Mouse (Mus musculus) fat pad, adult 2 months (tissue): ENCODE measurements around the gene Trip11.

Source experiments
- DNase-seq: peaks from one replicate; pipeline ENCODE4 v3.0.0-alpha.2; 2011; ENCODE audit warnings: low read depth, low spot score; ENCODE audit errors: extremely low read depth

Trip11 gene

GRCm38 (mm10) chr12:101898966-101899365 lies 14.1 kb downstream of the Trip11 start:
- no peak for DNase-seq

GRCm38 (mm10) chr12:101897113-101897512 lies 16.0 kb downstream of the Trip11 start:
- DNase-seq: no peak

- no peak for DNase-seq
Observed at GRCm38 (mm10) chr12:101893296-101893695, 19.8 kb downstream of the Trip11 start.

- DNase-seq: no peak
Observed at GRCm38 (mm10) chr12:101892832-101893231, 20.2 kb downstream of the Trip11 start.

- DNase-seq: no peak
Observed at GRCm38 (mm10) chr12:101891066-101891465, 22.0 kb downstream of the Trip11 start.

GRCm38 (mm10) chr12:101889351-101889750 lies 23.7 kb downstream of the Trip11 start:
- no peak for DNase-seq

- DNase-seq: no peak
Observed at GRCm38 (mm10) chr12:101888312-101888711, 24.8 kb downstream of the Trip11 start.

- DNase-seq: no peak
Observed at GRCm38 (mm10) chr12:101884926-101885325, 28.1 kb downstream of the Trip11 start.

GRCm38 (mm10) chr12:101876374-101876773 lies 36.7 kb downstream of the Trip11 start:
- peak; percentile 90 for DNase-seq

GRCm38 (mm10) chr12:101875107-101875506 lies 38.0 kb downstream of the Trip11 start:
- DNase-seq: no peak

GRCm38 (mm10) chr12:101862286-101862964 lies 50.6 kb downstream of the Trip11 start:
- DNase-seq: no peak

GRCm38 (mm10) chr12:101860256-101860655 lies 52.8 kb downstream of the Trip11 start:
- DNase-seq: no peak

GRCm38 (mm10) chr12:101858011-101858410 lies 55.1 kb downstream of the Trip11 start:
- no peak for DNase-seq

GRCm38 (mm10) chr12:101854336-101854735 lies 58.7 kb downstream of the Trip11 start:
- no peak for DNase-seq

- DNase-seq: no peak
Observed at GRCm38 (mm10) chr12:101851846-101852564, 61.1 kb downstream of the Trip11 start.

- DNase-seq: no peak
Observed at GRCm38 (mm10) chr12:101851314-101851713, 61.8 kb downstream of the Trip11 start.

- DNase-seq: no peak
Observed at GRCm38 (mm10) chr12:101836546-101837274, 76.4 kb downstream of the Trip11 start.

- DNase-seq: no peak
Observed at GRCm38 (mm10) chr12:101834715-101835114, 78.4 kb downstream of the Trip11 start.

GRCm38 (mm10) chr12:101833776-101834175 lies 79.3 kb downstream of the Trip11 start:
- DNase-seq: no peak

- no peak for DNase-seq
Observed at GRCm38 (mm10) chr12:101833115-101833506, 80.0 kb downstream of the Trip11 start.

GRCm38 (mm10) chr12:101832179-101833114 lies 80.6 kb downstream of the Trip11 start:
- DNase-seq: peak; percentile 4
